In the genomic region with DNA sequence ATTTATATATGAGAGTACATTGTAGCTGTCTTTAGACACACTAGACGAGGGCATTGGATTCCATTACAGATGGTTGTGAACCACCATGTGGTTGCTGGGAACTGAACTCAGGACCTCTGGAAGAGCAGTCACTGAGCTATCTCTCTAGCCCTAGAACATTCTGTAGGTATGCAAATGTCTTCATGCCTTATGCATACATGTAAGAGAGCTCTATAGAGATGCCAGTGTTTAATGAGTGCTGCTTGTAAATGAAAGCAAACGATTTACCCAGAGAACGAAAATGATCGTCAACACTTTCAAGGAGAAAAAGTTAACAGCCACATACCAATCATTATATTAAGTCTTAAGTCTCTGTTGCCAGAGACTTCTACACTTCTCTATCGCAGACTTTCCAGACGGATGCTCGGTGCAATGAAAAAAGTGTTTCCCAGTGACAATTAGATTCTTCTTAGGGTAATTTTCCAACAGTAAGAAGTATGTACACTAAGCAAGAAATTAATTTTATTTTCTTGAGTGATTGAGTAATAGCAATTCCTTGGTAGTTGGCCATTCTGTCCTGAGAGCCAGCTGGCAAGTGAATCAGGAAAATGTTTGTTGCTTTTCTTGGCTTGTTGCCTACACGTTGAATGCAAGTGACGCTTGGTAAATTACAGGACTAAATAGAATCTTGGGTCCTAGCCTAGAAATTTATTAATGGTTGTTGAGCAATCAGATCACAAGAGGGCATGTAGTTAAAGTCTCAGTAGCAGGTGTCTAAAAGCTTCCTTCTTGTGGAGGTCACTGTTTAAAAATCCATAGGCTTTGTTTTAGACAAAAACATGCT, we compare ENCODE assay signal across 9 mouse cellular contexts.
A peak's percentile ranks its signal among the peaks of the same experiment; 100 is the strongest.
DNase-seq lines count a peak whose midpoint lies in the region; ATAC-seq and TF ChIP-seq lines count a peak whose summit lies in the region.
"Had no signal": no experiment of that assay in that cellular context is flagged by ENCODE, and none has a peak within 500 bp of the region (broad histone marks: within the 10 kb centered on the region; RNA-seq: fewer than 3 reads in every experiment).

No protein-coding gene starts in this region.

- no peaks in the 10 kb centered on the region for H3K9me3 ChIP-seq in liver, postnatal 0 days (ENCODE audit: low read length)
- no peaks in the 10 kb centered on the region for H3K9me3 ChIP-seq in intestine, embryonic 15.5 days
- H3K9me3 ChIP-seq in midbrain, embryonic 11.5 days (ENCODE audit: control insufficient read depth, low read length) = no peaks in the 10 kb centered on the region
- H3K9me3 ChIP-seq: midbrain, embryonic 12.5 days had no signal

- no peaks in the 10 kb centered on the region for H3K79me2 ChIP-seq in liver, adult 2 months (ENCODE audit: control insufficient read depth, insufficient read depth, low read length)

- TF ChIP-seq CTCF in liver, adult 2 months (IDR thresholded peaks at IDR 0.05; ENCODE audit: low read depth, low read length) = no peak
- TF ChIP-seq CTCF in liver, postnatal 0 days (IDR thresholded peaks at IDR 0.05; ENCODE audit: low read depth) = no peak

- TF ChIP-seq EP300 in liver, postnatal 0 days (IDR thresholded peaks at IDR 0.05; ENCODE audit: low read depth) = no peak

- no peak for TF ChIP-seq POLR2A in liver, adult 2 months (IDR thresholded peaks at IDR 0.05; ENCODE audit: extremely low read depth, insufficient read depth, low read length)

- no peaks in the 10 kb centered on the region for H3K4me1 ChIP-seq in liver, adult 2 months (ENCODE audit: control insufficient read depth, insufficient read depth, low read length)
- H3K4me1 ChIP-seq in liver, postnatal 0 days (ENCODE audit: insufficient read depth) = no peaks in the 10 kb centered on the region
- H3K4me1 ChIP-seq in intestine, embryonic 15.5 days (replicated peaks) = no peaks in the 10 kb centered on the region
- no peaks in the 10 kb centered on the region for H3K4me1 ChIP-seq in midbrain, embryonic 11.5 days (ENCODE audit: control insufficient read depth, insufficient read depth, low read length)
- H3K4me1 ChIP-seq: midbrain, embryonic 12.5 days had no signal

- no peak overlapping the region for H3K27ac ChIP-seq in liver, adult 2 months (replicated peaks; ENCODE audit: insufficient read depth, low read depth, low read length)
- H3K27ac ChIP-seq in liver, postnatal 0 days (ENCODE audit: low read depth) = no peak overlapping the region
- no peak overlapping the region for H3K27ac ChIP-seq in intestine, embryonic 15.5 days
- H3K27ac ChIP-seq in midbrain, embryonic 11.5 days (ENCODE audit: low read depth, low read length) = no peak overlapping the region
- H3K27ac ChIP-seq: midbrain, embryonic 12.5 days had no signal

- no peak overlapping the region for H3K4me3 ChIP-seq in liver, adult 2 months (ENCODE audit: insufficient read depth, low read depth, low read length)
- H3K4me3 ChIP-seq in liver, postnatal 0 days (ENCODE audit: low read depth, low read length) = no peak overlapping the region
- no peak overlapping the region for H3K4me3 ChIP-seq in intestine, embryonic 15.5 days (replicated peaks)
- H3K4me3 ChIP-seq in midbrain, embryonic 11.5 days (ENCODE audit: low read depth, low read length) = no peak overlapping the region
- H3K4me3 ChIP-seq: midbrain, embryonic 12.5 days had no signal

- WGBS in liver, adult 2 months = 66% methylated on average over 9 of the region's 9 CpGs
- WGBS in liver, postnatal 0 days (ENCODE audit: insufficient replicate concordance) = 76% methylated on average over 9 of the region's 9 CpGs
- WGBS in intestine, embryonic 15.5 days = 79% methylated on average over 9 of the region's 9 CpGs
- 91% methylated on average over 9 of the region's 9 CpGs for WGBS in midbrain, embryonic 11.5 days

- ATAC-seq in liver, postnatal 0 days = no peak
- no peak for ATAC-seq in intestine, embryonic 15.5 days
- ATAC-seq in midbrain, embryonic 11.5 days (ENCODE audit: low FRiP score) = no peak

- no peaks in the 10 kb centered on the region for H3K27me3 ChIP-seq in liver, adult 2 months (ENCODE audit: control insufficient read depth, insufficient read depth, low read length)
- H3K27me3 ChIP-seq in liver, postnatal 0 days (ENCODE audit: insufficient read depth, low read length) = no peaks in the 10 kb centered on the region
- H3K27me3 ChIP-seq in intestine, embryonic 15.5 days (replicated peaks) = no peaks in the 10 kb centered on the region
- H3K27me3 ChIP-seq in midbrain, embryonic 11.5 days (ENCODE audit: control insufficient read depth, insufficient read depth, low read length) = no peaks in the 10 kb centered on the region
- H3K27me3 ChIP-seq: midbrain, embryonic 12.5 days had no signal

- H3K4me2 ChIP-seq in liver, postnatal 0 days (ENCODE audit: low read depth, low read length) = no peak overlapping the region
- no peak overlapping the region for H3K4me2 ChIP-seq in intestine, embryonic 15.5 days (replicated peaks)
- H3K4me2 ChIP-seq in midbrain, embryonic 11.5 days = no peak overlapping the region
- H3K4me2 ChIP-seq: midbrain, embryonic 12.5 days had no signal

- H3K9ac ChIP-seq in liver, adult 2 months (ENCODE audit: low read depth, low read length) = no peak overlapping the region
- H3K9ac ChIP-seq in liver, postnatal 0 days (replicated peaks) = no peak overlapping the region
- H3K9ac ChIP-seq in intestine, embryonic 15.5 days = no peak overlapping the region
- no peak overlapping the region for H3K9ac ChIP-seq in midbrain, embryonic 11.5 days (ENCODE audit: low read length)
- H3K9ac ChIP-seq: midbrain, embryonic 12.5 days had no signal

- peak; percentile 80 for DNase-seq in liver, adult 2 months (ENCODE audit: extremely low read depth, low read depth, low spot score)
- DNase-seq in liver, postnatal 0 days = no peak
- peak; percentile 35 for DNase-seq in cerebellum, adult 11-12 months
- DNase-seq in gonadal fat pad, adult 2 months (ENCODE audit: low read depth) = peak; percentile 94
- DNase-seq in lung, postnatal 4 days = peak; percentile 27 to 29
- no peak for DNase-seq in yolk sac, embryonic 10.5 days (ENCODE audit: low spot score)
- no peak for DNase-seq in midbrain, embryonic 11.5 days (ENCODE audit: low spot score, missing footprints)

- H3K36me3 ChIP-seq in liver, adult 2 months (ENCODE audit: control insufficient read depth, insufficient read depth, low read length) = no peaks in the 10 kb centered on the region
- H3K36me3 ChIP-seq in liver, postnatal 0 days (replicated peaks; ENCODE audit: insufficient read depth, low read length) = no peaks in the 10 kb centered on the region
- H3K36me3 ChIP-seq in intestine, embryonic 15.5 days = no peaks in the 10 kb centered on the region
- no peaks in the 10 kb centered on the region for H3K36me3 ChIP-seq in midbrain, embryonic 11.5 days (ENCODE audit: control insufficient read depth, insufficient read depth, low read length)
- H3K36me3 ChIP-seq: midbrain, embryonic 12.5 days had no signal

Comparison
In these comparisons a context has a peak if more than half of its experiments do, and no peak if none do; other contexts are left out.
1. DNase-seq: peak in liver, adult 2 months (single experiment), cerebellum, adult 11-12 months (single experiment), gonadal fat pad, adult 2 months (single experiment) and lung, postnatal 4 days (2 of 2); none in liver, postnatal 0 days (single experiment), yolk sac, embryonic 10.5 days (single experiment) and midbrain, embryonic 11.5 days (single experiment).